Mouse (Mus musculus) CH12.LX (cell line): ENCODE measurements at regions not wholly inside any gene's neighbourhood (a gene's known extent, or its start where the extent isn't known, plus 50 kb on each side); places are given as distances from the start of the nearest gene placed in this dataset.

Experiments
- CHD2 ChIP-seq: IDR thresholded peaks from 2 replicates; pipeline ENCODE4 v1.6.1; 2011; ENCODE audit warnings: low read length, improper control_type of control experiment
- CTCF ChIP-seq, 2 experiments: IDR thresholded peaks in 1 of 2; conservative IDR thresholded peaks in 1 of 2; 2 replicates each; pipeline ENCODE4 v1.5.1; 2011 to 2012; ENCODE audit warnings: low read depth in 2 of 2, low read length in 2 of 2, improper control_type of control experiment in 1 of 2, inconsistent platforms in 1 of 2, mild to moderate bottlenecking in 1 of 2, moderate library complexity in 1 of 2
- E2F4 ChIP-seq: IDR thresholded peaks from 2 replicates; pipeline ENCODE4 v1.6.1; 2011; ENCODE audit warnings: low read depth, low read length, improper control_type of control experiment; ENCODE audit not compliant: insufficient replicate concordance
- GABPA ChIP-seq: IDR thresholded peaks from 2 replicates; pipeline ENCODE4 v1.6.1; 2012; ENCODE audit warnings: low read depth, low read length, improper control_type of control experiment, inconsistent platforms; ENCODE audit not compliant: insufficient replicate concordance
- HCFC1 ChIP-seq: IDR thresholded peaks from 2 replicates; pipeline ENCODE4 v1.6.1; 2012; ENCODE audit warnings: low read depth, mild to moderate bottlenecking, inconsistent platforms, low read length, improper control_type of control experiment
- MAFK ChIP-seq: IDR thresholded peaks from 2 replicates; pipeline ENCODE4 v1.6.1; 2011; ENCODE audit warnings: low read length, improper control_type of control experiment; ENCODE audit not compliant: insufficient replicate concordance
- MEF2A ChIP-seq: IDR thresholded peaks from 2 replicates; pipeline ENCODE4 v1.6.1; 2014; ENCODE audit warnings: low read depth, mild to moderate bottlenecking, inconsistent platforms, low read length, improper control_type of control experiment, borderline replicate concordance
- POLR2A ChIP-seq: IDR thresholded peaks from 2 replicates; pipeline ENCODE4 v1.6.1; 2011; ENCODE audit warnings: low read depth, mild to moderate bottlenecking, improper control_type of control experiment, low read length
- POLR2AphosphoS2 ChIP-seq: IDR thresholded peaks from 2 replicates; pipeline ENCODE4 v1.6.1; 2011; ENCODE audit warnings: low read depth, low read length, improper control_type of control experiment
- USF1 ChIP-seq: IDR thresholded peaks from 2 replicates; pipeline ENCODE4 v1.6.1; 2014; ENCODE audit warnings: low read depth, mild to moderate bottlenecking, inconsistent platforms, low read length, improper control_type of control experiment
- ZC3H11A ChIP-seq: IDR thresholded peaks from 2 replicates; pipeline ENCODE4 v1.6.1; 2012; ENCODE audit warnings: low read depth, mild to moderate bottlenecking, inconsistent platforms, low read length, improper control_type of control experiment

GRCm38 (mm10) chr6:12140596-12140995, 233.0 kb downstream of the Phf14 start:
- no peak for TF ChIP-seq MEF2A
- TF ChIP-seq USF1: no peak
- no peak for TF ChIP-seq GABPA
- no peak for TF ChIP-seq HCFC1
- TF ChIP-seq ZC3H11A: no peak
- TF ChIP-seq CHD2: no peak
- no peak for TF ChIP-seq MAFK
- TF ChIP-seq CTCF (conservative IDR thresholded peaks at IDR 0.05 in 1 of 2, IDR thresholded peaks at IDR 0.05 in 1 of 2; ENCODE audit: low read depth in 2 of 2, low read length in 2 of 2): no peak
- TF ChIP-seq POLR2AphosphoS2: no peak
- TF ChIP-seq E2F4: no peak
- no peak for TF ChIP-seq POLR2A
